Mouse (Mus musculus): ENCODE results near the gene Prcc. TPM values are rescaled to one million over a fixed set of nuclear protein-coding genes. Genes with fewer than 3 reads are reported as not detected.
A peak's percentile ranks its signal among the peaks of the same experiment; 100 is the strongest.
"Not testable (repeated sequence)": the region's sequence is repeated elsewhere in the genome, so short reads cannot be mapped to it uniquely, and the experiment has no call there.

Gene Prcc
- polyA plus RNA-seq, 1 experiment from 2014 or later: 16.0 TPM

- 37% methylated on average over 5 of the region's 5 CpGs for WGBS
- peak overlapping the region; percentile 61; the same call in 1 of the 2 replicates for H3K27ac ChIP-seq
- no peak for ATAC-seq (ENCODE audit: insufficient number of reproducible peaks, insufficient read depth, low FRiP score, low TSS enrichment)
- H3K9ac ChIP-seq: no peak overlapping the region
- no peaks in the 10 kb centered on the region for H3K27me3 ChIP-seq
- no peak overlapping the region for H3K4me2 ChIP-seq (replicated peaks)
- no peaks in the 10 kb centered on the region for H3K36me3 ChIP-seq
- no peak overlapping the region for H3K4me3 ChIP-seq
- peaks cover 16% of the 10 kb centered on the region for H3K4me1 ChIP-seq
- no peaks in the 10 kb centered on the region for H3K9me3 ChIP-seq
Measured at GRCm38 (mm10) chr3:87903821-87904220, 18.4 kb upstream of the Prcc start.

GRCm38 (mm10) chr3:87901959-87902358, 16.6 kb upstream of the Prcc start:
- H3K9ac ChIP-seq; ATAC-seq (ENCODE audit: insufficient number of reproducible peaks, insufficient read depth, low FRiP score, low TSS enrichment): not testable (repeated sequence)
- 81% methylated on average over 6 of the region's 6 CpGs for whole genome bisulfite sequencing

GRCm38 (mm10) chr3:87901036-87901624, 15.7 kb upstream of the Prcc start:
- H3K4me2 ChIP-seq (replicated peaks): no peak overlapping the region
- H3K27ac ChIP-seq: no peak overlapping the region
- no peaks in the 10 kb centered on the region for H3K36me3 ChIP-seq
- no peak for ATAC-seq (ENCODE audit: insufficient number of reproducible peaks, insufficient read depth, low FRiP score, low TSS enrichment)
- no peak overlapping the region for H3K4me3 ChIP-seq
- no peaks in the 10 kb centered on the region for H3K27me3 ChIP-seq
- no peak overlapping the region for H3K9ac ChIP-seq
- no peaks in the 10 kb centered on the region for H3K4me1 ChIP-seq
- WGBS: 72% methylated on average over 1 of the region's 1 CpGs
- H3K9me3 ChIP-seq: no peaks in the 10 kb centered on the region

More at GRCm38 (mm10) chr3:87901959-87902358, 16.6 kb upstream of the Prcc start:
- not testable (repeated sequence) for H3K4me1 ChIP-seq; H3K9me3 ChIP-seq; H3K36me3 ChIP-seq; H3K4me2 ChIP-seq (replicated peaks); H3K27ac ChIP-seq; H3K4me3 ChIP-seq; H3K27me3 ChIP-seq

- Histone ChIP-seq H3K4me2 (replicated peaks) (no peak overlapping the region), H3K9ac (no peak overlapping the region), H3K4me1 (no peaks in the 10 kb centered on the region), H3K27me3 (no peaks in the 10 kb centered on the region), H3K9me3 (no peaks in the 10 kb centered on the region), H3K27ac (no peak overlapping the region), H3K4me3 (no peak overlapping the region), H3K36me3 (no peaks in the 10 kb centered on the region)
- ATAC-seq (ENCODE audit: insufficient number of reproducible peaks, insufficient read depth, low FRiP score, low TSS enrichment): no peak
- 76% methylated on average over 3 of the region's 3 CpGs for WGBS
Measured at GRCm38 (mm10) chr3:87899776-87900175, 14.4 kb upstream of the Prcc start.

- 74% methylated on average over 3 of the region's 3 CpGs for WGBS
- no peaks in the 10 kb centered on the region for H3K4me1 ChIP-seq
- no peak for ATAC-seq (ENCODE audit: insufficient number of reproducible peaks, insufficient read depth, low FRiP score, low TSS enrichment)
- no peak overlapping the region for H3K4me3 ChIP-seq
- no peak overlapping the region for H3K9ac ChIP-seq
- no peak overlapping the region for H3K27ac ChIP-seq
- H3K27me3 ChIP-seq: no peaks in the 10 kb centered on the region
- H3K4me2 ChIP-seq (replicated peaks): no peak overlapping the region
- no peaks in the 10 kb centered on the region for H3K36me3 ChIP-seq
- no peaks in the 10 kb centered on the region for H3K9me3 ChIP-seq
Measured at GRCm38 (mm10) chr3:87899266-87899665, 13.9 kb upstream of the Prcc start.

- Histone ChIP-seq H3K27ac (no peak overlapping the region), H3K36me3 (no peaks in the 10 kb centered on the region), H3K9me3 (no peaks in the 10 kb centered on the region), H3K4me1 (no peaks in the 10 kb centered on the region), H3K9ac (no peak overlapping the region), H3K4me3 (no peak overlapping the region), H3K27me3 (no peaks in the 10 kb centered on the region), H3K4me2 (replicated peaks) (no peak overlapping the region)
- no peak for ATAC-seq (ENCODE audit: insufficient number of reproducible peaks, insufficient read depth, low FRiP score, low TSS enrichment)
- WGBS: 71% methylated on average over 3 of the region's 3 CpGs
Measured at GRCm38 (mm10) chr3:87893367-87893905, 8.0 kb upstream of the Prcc start.

- H3K9me3 ChIP-seq: no peaks in the 10 kb centered on the region
- H3K27ac ChIP-seq: no peak overlapping the region
- no peak overlapping the region for H3K9ac ChIP-seq
- ATAC-seq (ENCODE audit: insufficient number of reproducible peaks, insufficient read depth, low FRiP score, low TSS enrichment): no peak
- no peak overlapping the region for H3K4me2 ChIP-seq (replicated peaks)
- WGBS: 47% methylated on average over 3 of the region's 3 CpGs
- no peaks in the 10 kb centered on the region for H3K36me3 ChIP-seq
- H3K27me3 ChIP-seq: no peaks in the 10 kb centered on the region
- H3K4me1 ChIP-seq: no peaks in the 10 kb centered on the region
- H3K4me3 ChIP-seq: no peak overlapping the region
Measured at GRCm38 (mm10) chr3:87891481-87891880, 6.1 kb upstream of the Prcc start.

GRCm38 (mm10) chr3:87887400-87887799, 2.0 kb upstream of the Prcc start:
- H3K9me3 ChIP-seq; H3K27ac ChIP-seq; H3K27me3 ChIP-seq; H3K4me2 ChIP-seq (replicated peaks); ATAC-seq (ENCODE audit: insufficient number of reproducible peaks, insufficient read depth, low FRiP score, low TSS enrichment); H3K9ac ChIP-seq; H3K36me3 ChIP-seq; H3K4me3 ChIP-seq: not testable (repeated sequence)
- 79% methylated on average over 4 of the region's 4 CpGs for WGBS
- H3K4me1 ChIP-seq: peaks cover 13% of the 10 kb centered on the region

GRCm38 (mm10) chr3:87886416-87886815, 1.0 kb upstream of the Prcc start:
- H3K27ac ChIP-seq: no peak overlapping the region
- no peaks in the 10 kb centered on the region for H3K27me3 ChIP-seq
- 87% methylated on average over 6 of the region's 6 CpGs for WGBS
- peak overlapping the region; percentile 100; the same call in 1 of the 2 replicates for H3K4me3 ChIP-seq
- peak overlapping the region; percentile 38 for H3K4me2 ChIP-seq (replicated peaks)
- no peaks in the 10 kb centered on the region for H3K9me3 ChIP-seq
- H3K9ac ChIP-seq: no peak overlapping the region
- peaks cover 13% of the 10 kb centered on the region for H3K4me1 ChIP-seq
- no peaks in the 10 kb centered on the region for H3K36me3 ChIP-seq
- no peak for ATAC-seq (ENCODE audit: insufficient number of reproducible peaks, insufficient read depth, low FRiP score, low TSS enrichment)

- no peak; the same call in 1 of the 2 replicates for ATAC-seq (ENCODE audit: insufficient number of reproducible peaks, insufficient read depth, low FRiP score, low TSS enrichment)
- H3K9me3 ChIP-seq: no peaks in the 10 kb centered on the region
- no peaks in the 10 kb centered on the region for H3K36me3 ChIP-seq
- peak overlapping the region; percentile 100 for H3K4me3 ChIP-seq
- H3K4me1 ChIP-seq: peaks cover 13% of the 10 kb centered on the region
- WGBS: 17% methylated on average over 10 of the region's 10 CpGs
- H3K27ac ChIP-seq: no peak overlapping the region
- H3K9ac ChIP-seq: no peak overlapping the region
- peak overlapping the region; percentile 38 for H3K4me2 ChIP-seq (replicated peaks)
- H3K27me3 ChIP-seq: no peaks in the 10 kb centered on the region
Measured at GRCm38 (mm10) chr3:87886004-87886365, 577 bp upstream of the Prcc start.

GRCm38 (mm10) chr3:87884708-87885251, 628 bp downstream of the Prcc start:
- H3K36me3 ChIP-seq: peaks cover 10% of the 10 kb centered on the region
- H3K4me2 ChIP-seq (replicated peaks): peak overlapping the region; percentile 83
- no peaks in the 10 kb centered on the region for H3K27me3 ChIP-seq
- under 1% methylated on average over 28 of the region's 28 CpGs for WGBS
- peak overlapping the region; percentile 100 for H3K4me3 ChIP-seq
- H3K4me1 ChIP-seq: peaks cover 13% of the 10 kb centered on the region
- H3K27ac ChIP-seq: peak overlapping the region; percentile 91
- peak overlapping the region; percentile 98 for H3K9ac ChIP-seq
- H3K9me3 ChIP-seq: no peaks in the 10 kb centered on the region
- peak; percentile 6 for ATAC-seq (ENCODE audit: insufficient number of reproducible peaks, insufficient read depth, low FRiP score, low TSS enrichment)

GRCm38 (mm10) chr3:87884291-87884690, 1.1 kb downstream of the Prcc start:
- peak overlapping the region; percentile 83 for H3K4me2 ChIP-seq (replicated peaks)
- peak overlapping the region; percentile 91; the same call in 1 of the 2 replicates for H3K27ac ChIP-seq
- H3K4me3 ChIP-seq: peak overlapping the region; percentile 100
- ATAC-seq (ENCODE audit: insufficient number of reproducible peaks, insufficient read depth, low FRiP score, low TSS enrichment): no peak
- H3K9ac ChIP-seq: peak overlapping the region; percentile 98
- H3K4me1 ChIP-seq: peaks cover 13% of the 10 kb centered on the region
- no peaks in the 10 kb centered on the region for H3K9me3 ChIP-seq
- WGBS: 0% methylated on average over 3 of the region's 3 CpGs
- H3K36me3 ChIP-seq: peaks cover 10% of the 10 kb centered on the region
- H3K27me3 ChIP-seq: no peaks in the 10 kb centered on the region
